Mouse (Mus musculus) erythroblast, embryonic 14.5 days (primary cell): ENCODE measurements around the gene Mrm2.

Experiments used
- GATA1 ChIP-seq: IDR thresholded peaks from 2 replicates; pipeline ENCODE4 v1.6.1; 2012; ENCODE audit warnings: low read length, inconsistent platforms, mixed read lengths
- TAL1 ChIP-seq: IDR thresholded peaks from 3 replicates; pipeline ENCODE4 v1.6.1; 2012; ENCODE audit warnings: low read length, inconsistent platforms, mixed read lengths

GRCm38 (mm10) chr5:140284761-140285160 lies 46.9 kb downstream of the Mrm2 start:
- TF ChIP-seq GATA1 (no peak), TAL1 (no peak)
